Mouse (Mus musculus) frontal cortex, adult (tissue): ENCODE measurements around the gene Arid5a.

Experiments used
- ATAC-seq: cut with Nextera tagmentation; 2 replicates; pipeline ENCODE4 v1.9.2; 2017; ENCODE audit warnings: mild to moderate bottlenecking, moderate library complexity, mixed read lengths; ENCODE audit not compliant: low TSS enrichment

The Arid5a gene

GRCm38 (mm10) chr1:36294402-36294801, 13.1 kb upstream of the Arid5a start:
- no peak for ATAC-seq

- no peak for ATAC-seq
Observed at GRCm38 (mm10) chr1:36296466-36297149, 10.9 kb upstream of the Arid5a start.

- ATAC-seq: no peak
Observed at GRCm38 (mm10) chr1:36298107-36298506, 9.4 kb upstream of the Arid5a start.

- no peak for ATAC-seq
Observed at GRCm38 (mm10) chr1:36299126-36299525, 8.4 kb upstream of the Arid5a start.

GRCm38 (mm10) chr1:36299676-36300075, 7.9 kb upstream of the Arid5a start:
- no peak for ATAC-seq

GRCm38 (mm10) chr1:36300486-36300885, 7.0 kb upstream of the Arid5a start:
- ATAC-seq: no peak

GRCm38 (mm10) chr1:36302273-36302672, 5.3 kb upstream of the Arid5a start:
- ATAC-seq: no peak

- no peak for ATAC-seq
Observed at GRCm38 (mm10) chr1:36302957-36303356, 4.6 kb upstream of the Arid5a start.

GRCm38 (mm10) chr1:36303381-36304320, 3.9 kb upstream of the Arid5a start:
- peak; percentile 72 for ATAC-seq

GRCm38 (mm10) chr1:36304764-36305163, 2.8 kb upstream of the Arid5a start:
- ATAC-seq: no peak

- no peak for ATAC-seq
Observed at GRCm38 (mm10) chr1:36306120-36306519, 1.4 kb upstream of the Arid5a start.

GRCm38 (mm10) chr1:36307121-36307494, 425 bp upstream of the Arid5a start:
- ATAC-seq: no peak; the same call in 1 of the 2 replicates

GRCm38 (mm10) chr1:36308451-36308901, 943 bp downstream of the Arid5a start:
- ATAC-seq: no peak

- ATAC-seq: no peak
Observed at GRCm38 (mm10) chr1:36308966-36309475, 1.5 kb downstream of the Arid5a start.

- ATAC-seq: 0 out of 2 replicates have a peak, but pooled peaks have one; percentile 9
Observed at GRCm38 (mm10) chr1:36309498-36309901, 2.0 kb downstream of the Arid5a start.

- no peak for ATAC-seq
Observed at GRCm38 (mm10) chr1:36314959-36315775, 7.6 kb downstream of the Arid5a start.

- ATAC-seq: no peak
Observed at GRCm38 (mm10) chr1:36315776-36316100, 8.2 kb downstream of the Arid5a start.

- ATAC-seq: no peak
Observed at GRCm38 (mm10) chr1:36321164-36321563, 13.6 kb downstream of the Arid5a start.

GRCm38 (mm10) chr1:36321829-36322573, 14.5 kb downstream of the Arid5a start:
- ATAC-seq: 0 out of 2 replicates have a peak, but pooled peaks have one; percentile 51

GRCm38 (mm10) chr1:36323076-36323475, 15.5 kb downstream of the Arid5a start:
- ATAC-seq: no peak
